ENCODE assay signal across 7 mouse cellular contexts in the genomic region with DNA sequence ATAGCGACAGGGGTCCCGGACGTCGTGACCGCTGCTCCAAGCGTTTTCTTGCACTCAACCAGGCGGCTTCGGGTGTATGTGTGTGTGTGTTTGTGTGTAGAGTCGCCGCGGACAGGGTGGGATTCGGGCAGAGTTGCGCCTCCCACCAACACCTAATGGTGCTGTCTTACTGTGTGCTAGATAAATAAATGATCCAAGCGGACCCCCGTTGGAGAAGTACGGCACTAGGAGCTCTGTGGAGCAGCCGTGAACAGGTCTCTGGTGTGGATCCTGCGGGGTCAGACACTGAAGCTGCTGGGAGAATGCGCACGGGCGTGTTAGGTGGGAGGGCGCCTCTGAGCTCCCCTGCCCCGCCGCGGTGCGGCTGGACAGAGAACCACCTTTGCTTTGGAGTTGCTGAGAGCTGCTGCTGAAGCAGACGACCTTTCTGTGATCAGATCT. TPM values are rescaled to one million over a fixed set of nuclear protein-coding genes. Genes with fewer than 3 reads are reported as not detected.
DNase-seq lines count a peak whose midpoint lies in the region; ATAC-seq lines count a peak whose summit lies in the region.

No protein-coding gene starts in this region.

- H3K36me3 ChIP-seq in embryonic facial prominence, embryonic 14.5 days (ENCODE audit: control insufficient read depth, insufficient read depth, low read length) = no peaks in the 10 kb centered on the region
- H3K36me3 ChIP-seq in midbrain, embryonic 14.5 days (ENCODE audit: control insufficient read depth, insufficient read depth, low read length) = no peaks in the 10 kb centered on the region

- H3K27me3 ChIP-seq in embryonic facial prominence, embryonic 14.5 days (replicated peaks; ENCODE audit: control insufficient read depth, insufficient read depth, low read length) = peaks cover 90% of the 10 kb centered on the region
- 0 out of 2 replicates have a peak, but pooled peaks cover 9% of the 10 kb centered on the region for H3K27me3 ChIP-seq in midbrain, embryonic 14.5 days (ENCODE audit: control insufficient read depth, insufficient read depth, low read length)

- H3K4me2 ChIP-seq in embryonic facial prominence, embryonic 14.5 days (ENCODE audit: low read depth, low read length) = peak overlapping the region; percentile 83
- H3K4me2 ChIP-seq in midbrain, embryonic 14.5 days (ENCODE audit: low read length) = peak overlapping the region; percentile 73

- 2% methylated on average over 27 of the region's 27 CpGs for WGBS in embryonic facial prominence, embryonic 14.5 days
- under 1% methylated on average over 27 of the region's 27 CpGs for WGBS in midbrain, embryonic 14.5 days

- ATAC-seq in embryonic facial prominence, embryonic 14.5 days (ENCODE audit: low read depth) = peak; percentile 12; the same call in 1 of the 2 replicates
- ATAC-seq in midbrain, embryonic 14.5 days (ENCODE audit: low FRiP score, low TSS enrichment) = peak; percentile 40

- H3K4me3 ChIP-seq in embryonic facial prominence, embryonic 14.5 days (ENCODE audit: low read depth, low read length) = peak overlapping the region; percentile 51
- peak overlapping the region; percentile 75 for H3K4me3 ChIP-seq in midbrain, embryonic 14.5 days (replicated peaks; ENCODE audit: low read depth, low read length)

- H3K27ac ChIP-seq in embryonic facial prominence, embryonic 14.5 days (replicated peaks; ENCODE audit: low read depth, low read length) = no peak overlapping the region
- peak overlapping the region; percentile 95 for H3K27ac ChIP-seq in midbrain, embryonic 14.5 days (replicated peaks; ENCODE audit: low read depth, low read length)

- peaks cover 5% of the 10 kb centered on the region; the same call in 1 of the 2 replicates for H3K4me1 ChIP-seq in embryonic facial prominence, embryonic 14.5 days (ENCODE audit: control insufficient read depth, insufficient read depth, low read length)
- H3K4me1 ChIP-seq in midbrain, embryonic 14.5 days (ENCODE audit: control insufficient read depth, insufficient read depth, low read length) = peaks cover 5% of the 10 kb centered on the region; the same call in 1 of the 2 replicates

- DNase-seq in testis, postnatal 10 days (ENCODE audit: low spot score) = peak; percentile 36
- no peak for DNase-seq in testis, postnatal 14 days (ENCODE audit: low spot score)
- peak; percentile 1 for DNase-seq in embryonic facial prominence, embryonic 14.5 days (ENCODE audit: low spot score)
- peak; percentile 26 to 59 for DNase-seq in layer of hippocampus, adult 8-10 months (ENCODE audit: low spot score in 2 of 2)
- peak; percentile 81 for DNase-seq in midbrain, embryonic 14.5 days
- no peak for DNase-seq in yolk sac, embryonic 10.5 days (ENCODE audit: low spot score)
- DNase-seq in spleen, adult 12 weeks (ENCODE audit: low spot score) = no peak

- no peaks in the 10 kb centered on the region for H3K9me3 ChIP-seq in embryonic facial prominence, embryonic 14.5 days (ENCODE audit: control insufficient read depth, low read length)
- H3K9me3 ChIP-seq in midbrain, embryonic 14.5 days (ENCODE audit: control insufficient read depth, low read length) = no peaks in the 10 kb centered on the region

- no peak overlapping the region for H3K9ac ChIP-seq in embryonic facial prominence, embryonic 14.5 days (ENCODE audit: low read depth, low read length)
- peak overlapping the region; percentile 93 for H3K9ac ChIP-seq in midbrain, embryonic 14.5 days (replicated peaks; ENCODE audit: low read length)

RNA-seq across cellular contexts. Expression of a gene that starts 0.9 kb away (rescaled TPM):
- polyA plus RNA-seq in embryonic facial prominence, embryonic 14.5 days (2014; fragmentation: Nextera tagmentation; extraction: Ambion mirVana) = 0.49 and 0.59 TPM in 2 replicates
- 10 to 100 TPM; 54.1 to 68.2 (median 60.5) TPM for total RNA-seq in layer of hippocampus, adult 8-10 months (2022)
- 13.1 and 14.7 TPM in 2 replicates for polyA plus RNA-seq in midbrain, embryonic 14.5 days (2014; fragmentation: Nextera tagmentation; extraction: Ambion mirVana)

Comparison
In these comparisons a context has a peak if more than half of its experiments do, and no peak if none do; other contexts are left out.
1. DNase-seq: peak in testis, postnatal 10 days (single experiment), embryonic facial prominence, embryonic 14.5 days (single experiment), layer of hippocampus, adult 8-10 months (2 of 2) and midbrain, embryonic 14.5 days (single experiment); none in testis, postnatal 14 days (single experiment), yolk sac, embryonic 10.5 days (single experiment) and spleen, adult 12 weeks (single experiment).